Mouse (Mus musculus) mammary gland, adult 2 months (tissue): Measurements from ENCODE around the gene Rhcg. TPM values are rescaled to one million over a fixed set of nuclear protein-coding genes. Genes with fewer than 3 reads are reported as not detected.

Source experiments
- polyA plus RNA-seq: library from polyadenylated mRNA; depleted of rRNA; stranded (reverse); fragments of >200 nt; gene quantifications from 2 replicates; pipeline ENCODE4 v1.2.3, GENCODE M21; 2012; ENCODE audit warnings: low replicate concordance; rRNA removed

The Rhcg gene
- polyA plus RNA-seq = not detected in 2 replicates

DNA sequence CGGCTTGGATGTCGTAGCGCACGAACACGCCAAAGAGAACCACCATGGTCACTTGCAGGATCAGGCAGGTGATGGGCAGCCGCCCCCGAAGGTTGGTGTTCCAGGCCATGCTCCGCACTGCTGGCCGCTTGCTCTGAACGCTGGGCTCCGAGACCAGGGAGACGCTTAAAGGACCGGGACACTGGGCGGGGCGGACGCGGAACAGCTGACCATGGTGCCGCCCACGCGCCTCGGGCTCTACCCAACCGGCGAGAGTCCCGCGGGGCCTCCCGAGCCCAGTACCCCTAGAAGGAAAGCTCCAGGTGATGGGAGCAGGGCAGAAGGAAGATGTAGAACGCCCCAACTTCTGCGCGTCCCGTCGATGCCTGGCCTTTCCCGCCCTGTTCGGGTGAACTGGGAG, at the start of gene Rhcg:
Gene Rhcg, minus strand, starts transcription at position 240 of the 400 bp plus-strand sequence.

DNA sequence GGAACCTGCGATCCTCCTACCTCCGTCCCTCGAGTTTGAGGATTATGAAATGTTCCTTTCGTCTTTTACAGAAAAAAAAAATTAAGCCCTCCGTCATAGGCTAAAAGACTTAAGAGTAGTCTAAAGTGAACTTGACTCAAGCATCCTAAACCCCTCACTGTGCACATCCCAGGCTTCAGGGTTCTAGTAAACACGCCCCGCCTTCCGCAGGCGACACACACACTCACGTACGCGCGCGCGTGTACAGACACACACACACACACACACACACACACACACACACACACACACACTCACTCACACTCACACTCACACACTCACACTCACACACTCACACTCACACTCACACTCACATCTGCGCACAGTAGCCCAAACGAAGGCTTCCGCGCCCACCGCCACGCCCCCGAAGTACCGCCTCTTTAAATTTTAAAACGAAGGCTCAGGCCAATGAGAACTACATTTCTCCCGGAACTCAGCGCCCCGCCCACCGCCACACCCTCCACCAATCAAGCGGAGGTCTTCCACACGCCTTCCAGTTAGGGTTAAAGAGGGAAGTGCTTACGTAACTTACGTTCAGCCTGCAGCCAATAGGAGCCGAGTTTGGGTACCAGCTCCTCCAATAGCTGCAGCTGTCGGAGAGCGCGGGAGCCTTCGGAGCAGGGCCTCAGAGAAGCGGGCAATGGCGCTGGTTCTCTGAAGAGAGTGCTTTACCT, 42.3 kb upstream of the Rhcg start, which contains the start of gene Ticrr:
Gene Ticrr, plus strand, starts transcription at position 619 of the 713 bp plus-strand sequence.

Other genes with a start within 250 kb of the Rhcg start
- not detected in 2 replicates for gene Rlbp1, start 230.6 kb downstream of the Rhcg start, polyA plus RNA-seq
- gene Fanci, start 225.7 kb downstream of the Rhcg start, polyA plus RNA-seq = 0.41 and 1.3 TPM in 2 replicates
- gene Polg, start 151.3 kb downstream of the Rhcg start, polyA plus RNA-seq = 56.1 and 65.8 TPM in 2 replicates
- 0.27 and 0.62 TPM in 2 replicates for gene Ticrr, start 42.5 kb upstream of the Rhcg start, polyA plus RNA-seq
- gene Kif7, start 98.1 kb upstream of the Rhcg start, polyA plus RNA-seq = 1.9 and 3.9 TPM in 2 replicates
- gene Plin1, start 115.2 kb upstream of the Rhcg start, polyA plus RNA-seq = 1,122 and 1,658 TPM in 2 replicates
- gene Pex11a, start 125.5 kb upstream of the Rhcg start, polyA plus RNA-seq = 28.4 and 47.4 TPM in 2 replicates
- 2.9 and 3.3 TPM in 2 replicates for gene Wdr93, start 125.5 kb upstream of the Rhcg start, polyA plus RNA-seq
- gene Mesp1, start 176.1 kb upstream of the Rhcg start, polyA plus RNA-seq = 0.23 and 0.33 TPM in 2 replicates
- 0.45 and 0.63 TPM in 2 replicates for gene Mesp2, start 193.1 kb upstream of the Rhcg start, polyA plus RNA-seq
- gene Anpep, start 243.4 kb upstream of the Rhcg start, polyA plus RNA-seq = 61.2 and 98.4 TPM in 2 replicates